Mouse (Mus musculus): ENCODE data around the gene Rad50.

- no peak for TF ChIP-seq CTCF (IDR thresholded peaks at IDR 0.05; ENCODE audit: insufficient read depth, low read depth, low read length)
- no peak for TF ChIP-seq POLR2A (IDR thresholded peaks at IDR 0.05; ENCODE audit: insufficient read depth, low read depth, low read length)
These were observed 73.5 kb downstream of the Rad50 start for GRCm38 (mm10) chr11:53633644-53634043.
